Mouse (Mus musculus): ENCODE measurements around the gene Cldn24. TPM values are rescaled to one million over a fixed set of nuclear protein-coding genes. Genes with fewer than 3 reads are reported as not detected.

The Cldn24 gene
- polyA plus RNA-seq (2012; rRNA removed): not detected in 2 replicates

DNA sequence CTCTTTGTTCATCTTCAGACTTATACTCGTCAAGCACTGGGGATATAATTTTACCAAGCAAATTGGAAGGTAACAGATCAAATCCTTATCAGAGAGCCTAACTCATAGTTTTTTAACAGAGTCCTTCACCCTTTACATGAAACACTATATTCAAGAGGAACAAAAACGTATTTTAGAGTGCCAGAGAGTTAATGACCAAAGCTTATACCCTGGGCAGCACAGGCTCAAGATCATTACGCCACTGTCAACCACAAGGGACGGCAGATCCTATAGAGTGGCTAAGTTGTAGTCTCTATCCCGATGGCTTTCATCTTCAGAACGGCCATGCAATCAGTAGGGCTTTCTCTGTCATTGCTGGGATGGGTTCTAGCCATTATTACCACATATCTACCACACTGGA lies at the start of gene Cldn24:
Cldn24 (plus strand) TSS at position 301 of the 400 bp plus-strand sequence.

DNA sequence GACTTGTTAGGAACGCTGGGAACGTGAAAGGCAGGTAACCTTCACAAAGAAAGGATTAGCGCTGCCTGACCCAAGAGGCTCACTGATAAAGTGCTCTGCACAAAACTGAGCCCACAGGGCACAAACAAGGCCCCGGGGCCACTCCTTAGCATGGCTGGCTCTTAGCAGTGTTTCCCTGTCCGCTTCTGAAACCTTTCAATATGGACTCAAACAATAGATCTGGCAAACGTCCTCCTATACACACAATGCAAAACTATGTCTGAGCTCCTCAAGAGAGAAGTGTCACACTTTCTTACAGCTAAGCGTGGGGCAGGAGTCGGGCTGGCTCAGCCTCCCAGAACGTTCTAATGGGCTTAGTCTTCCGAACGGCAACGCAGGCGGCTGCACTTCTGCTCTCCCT lies 2.2 kb downstream of the Cldn24 start, which contains the start of gene Cldn22:
Cldn22 (plus strand) TSS at position 301 of the 400 bp plus-strand sequence.

Other genes starting within 250 kb of the Cldn24 start
- gene Ing2, start 146.6 kb upstream of the Cldn24 start, polyA plus RNA-seq (2012; rRNA removed): 2.2 and 2.4 TPM in 2 replicates
- 20.7 and 26.0 TPM in 2 replicates for gene Cdkn2aip, start 108.2 kb upstream of the Cldn24 start, polyA plus RNA-seq (2012; rRNA removed)
- 15.0 and 16.2 TPM in 2 replicates for gene Cldn22, start 2.3 kb downstream of the Cldn24 start, polyA plus RNA-seq (2012; rRNA removed)
- 14.2 and 16.0 TPM in 2 replicates for gene Wwc2, start 168.8 kb downstream of the Cldn24 start, polyA plus RNA-seq (2012; rRNA removed)